Mouse (Mus musculus) liver, embryonic 18 days (tissue): Measurements from ENCODE around the gene Dmbt1. TPM values are rescaled to one million over a fixed set of nuclear protein-coding genes. Genes with fewer than 3 reads are reported as not detected.

Source experiments
- polyA plus RNA-seq: library from polyadenylated mRNA; depleted of rRNA; stranded (reverse); fragments of >200 nt; gene quantifications from 2 replicates; pipeline ENCODE4 v1.2.3, GENCODE M21; 2012; rRNA removed

Gene Dmbt1
- polyA plus RNA-seq, result 0.06 and 0.20 TPM in 2 replicates

GRCm38 (mm10) chr7:131031755-131032154 lies at the start of gene Dmbt1:
Gene Dmbt1, plus strand, starts transcription at chr7:131032053.

GRCm38 (mm10) chr7:131146214-131146613 lies 114.4 kb downstream of the Dmbt1 start, which contains the start of gene 4933402N03Rik:
Gene 4933402N03Rik, minus strand, starts transcription at chr7:131146314.

Other genes with a start within 250 kb of the Dmbt1 start
- gene Plekha1, start 166.3 kb upstream of the Dmbt1 start, polyA plus RNA-seq, result 23.9 and 27.5 TPM in 2 replicates
- 0.57 and 0.68 TPM in 2 replicates for gene Htra1, start 95.9 kb upstream of the Dmbt1 start, polyA plus RNA-seq
- not detected in 2 replicates for gene 4933402N03Rik, start 114.3 kb downstream of the Dmbt1 start, polyA plus RNA-seq
- gene 5430419D17Rik, start 142.3 kb downstream of the Dmbt1 start, polyA plus RNA-seq, result not detected in 2 replicates